8 mouse cellular contexts compared by ENCODE assay signal in genomic region chr17:87330250-87330920, GRCm38 (mm10). TPM values are rescaled to one million over a fixed set of nuclear protein-coding genes. Genes with fewer than 3 reads are reported as not detected.
A peak's percentile ranks its signal among the peaks of the same experiment; 100 is the strongest.
DNase-seq lines count a peak whose midpoint lies in the region; ATAC-seq and TF ChIP-seq lines count a peak whose summit lies in the region.

No protein-coding gene starts in this region.

- H3K27ac ChIP-seq in ES-Bruce4 (ENCODE audit: insufficient read depth, low read length) = no peak overlapping the region
- peak overlapping the region; percentile 75 for H3K27ac ChIP-seq in neural tube, embryonic 15.5 days (replicated peaks)
- no peak overlapping the region for H3K27ac ChIP-seq in thymus, adult 2 months (ENCODE audit: control insufficient read depth, insufficient read depth, low read length)

- H3K9ac ChIP-seq in ES-Bruce4 (ENCODE audit: low read depth, poor library complexity, severe bottlenecking) = no peak overlapping the region
- peak overlapping the region; percentile 17; the same call in 1 of the 2 replicates for H3K9ac ChIP-seq in neural tube, embryonic 15.5 days (replicated peaks)

- 29% methylated on average over 22 of the region's 22 CpGs for WGBS in neural tube, embryonic 15.5 days
- WGBS in thymus, adult 2 months = 77% methylated on average over 22 of the region's 22 CpGs

- H3K4me3 ChIP-seq in ES-Bruce4 (ENCODE audit: low read depth, low read length) = peak overlapping the region; percentile 39
- H3K4me3 ChIP-seq in neural tube, embryonic 15.5 days (replicated peaks) = no peak overlapping the region
- no peak overlapping the region for H3K4me3 ChIP-seq in thymus, adult 2 months (ENCODE audit: control insufficient read depth, insufficient read depth, low read length)

- ATAC-seq in cerebellum, adult (ENCODE audit: insufficient number of reproducible peaks, low FRiP score, low TSS enrichment) = peak; percentile 53
- ATAC-seq in neural tube, embryonic 15.5 days (ENCODE audit: low FRiP score) = peak; percentile 36

- peak; percentile 89 for DNase-seq in frontal cortex, adult 2 months (ENCODE audit: extremely low spot score in 1 of 2, low spot score in 1 of 2)
- DNase-seq in left cerebral cortex, adult 18-20 months (ENCODE audit: low spot score in 2 of 2) = peak; percentile 84 to 93
- no peak for DNase-seq in c-Kit-positive CD71-positive TER-119-positive erythroid progenitor cells, embryonic 14.5 days (ENCODE audit: low spot score)
- DNase-seq in thymus, postnatal 25 days = no peak
- DNase-seq in thymus, adult 2 months = no peak

- no peak for TF ChIP-seq POLR2A in ES-Bruce4 (IDR thresholded peaks at IDR 0.05; ENCODE audit: insufficient read depth, low read length)
- no peak for TF ChIP-seq POLR2A in thymus, adult 2 months (IDR thresholded peaks at IDR 0.05; ENCODE audit: control insufficient read depth, extremely low read depth, insufficient read depth, low read length, poor library complexity)

- H3K4me2 ChIP-seq in neural tube, embryonic 15.5 days = peak overlapping the region; percentile 38

- H3K36me3 ChIP-seq in ES-Bruce4 (ENCODE audit: control insufficient read depth, insufficient read depth, low read length, poor library complexity, severe bottlenecking) = no peaks in the 10 kb centered on the region
- H3K36me3 ChIP-seq in neural tube, embryonic 15.5 days = no peaks in the 10 kb centered on the region
- H3K36me3 ChIP-seq in thymus, adult 2 months (ENCODE audit: control insufficient read depth, insufficient read depth, low read length) = peaks cover 11% of the 10 kb centered on the region

- no peaks in the 10 kb centered on the region for H3K27me3 ChIP-seq in ES-Bruce4 (ENCODE audit: control insufficient read depth, insufficient read depth, low read length, poor library complexity, severe bottlenecking)
- no peaks in the 10 kb centered on the region for H3K27me3 ChIP-seq in neural tube, embryonic 15.5 days (replicated peaks)
- H3K27me3 ChIP-seq in thymus, adult 2 months (ENCODE audit: control insufficient read depth, insufficient read depth, low read length) = no peaks in the 10 kb centered on the region

- TF ChIP-seq CTCF in ES-Bruce4 (IDR thresholded peaks at IDR 0.05; ENCODE audit: low read depth, low read length) = no peak
- TF ChIP-seq CTCF in thymus, adult 2 months (IDR thresholded peaks at IDR 0.05; ENCODE audit: borderline replicate concordance, control insufficient read depth, extremely low read depth, insufficient read depth, low read length, poor library complexity) = no peak

- no peaks in the 10 kb centered on the region for H3K9me3 ChIP-seq in ES-Bruce4 (replicated peaks; ENCODE audit: control insufficient read depth, insufficient read depth, low read length, poor library complexity, severe bottlenecking)
- no peaks in the 10 kb centered on the region for H3K9me3 ChIP-seq in neural tube, embryonic 15.5 days (replicated peaks)

- peaks cover 8% of the 10 kb centered on the region for H3K4me1 ChIP-seq in ES-Bruce4 (ENCODE audit: control insufficient read depth, insufficient read depth, low read length)
- H3K4me1 ChIP-seq in neural tube, embryonic 15.5 days = peaks cover 64% of the 10 kb centered on the region
- peaks cover 12% of the 10 kb centered on the region for H3K4me1 ChIP-seq in thymus, adult 2 months (replicated peaks; ENCODE audit: control insufficient read depth, insufficient read depth, low read length)

- TF ChIP-seq EP300 in ES-Bruce4 (IDR thresholded peaks at IDR 0.05; ENCODE audit: insufficient read depth, low read depth, low read length) = no peak

RNA-seq across cellular contexts. Expression of gene Ttc7, which starts 47.7 kb away (rescaled TPM):
- 9.7 and 10.7 TPM in 2 replicates for polyA plus RNA-seq in ES-Bruce4 (2011; ENCODE audit: insufficient read depth, insufficient read length, low read depth, missing spikeins)
- polyA plus RNA-seq in frontal cortex, adult 2 months (2012; rRNA removed) = 11.2 and 12.0 TPM in 2 replicates
- total RNA-seq in left cerebral cortex, adult 18-20 months (2021) = 10 to 100 TPM; 10.0 to 11.9 TPM
- polyA plus RNA-seq in neural tube, embryonic 15.5 days (2015; fragmentation: Nextera tagmentation; extraction: Ambion mirVana) = 7.2 and 12.0 TPM in 2 replicates
- polyA plus RNA-seq in thymus, adult 2 months (2012; rRNA removed) = 93.6 and 148 TPM in 2 replicates

Comparison
In these comparisons a context has a peak if more than half of its experiments do, and no peak if none do; other contexts are left out.
1. DNase-seq: peak in frontal cortex, adult 2 months (2 of 2) and left cerebral cortex, adult 18-20 months (2 of 2); none in c-Kit-positive CD71-positive TER-119-positive erythroid progenitor cells, embryonic 14.5 days (single experiment), thymus, postnatal 25 days (single experiment) and thymus, adult 2 months (single experiment).